Mouse (Mus musculus): ENCODE measurements at regions not wholly inside any gene's neighbourhood (a gene's known extent, or its start where the extent isn't known, plus 50 kb on each side); places are given as distances from the start of the nearest gene placed in this dataset.

DNA sequence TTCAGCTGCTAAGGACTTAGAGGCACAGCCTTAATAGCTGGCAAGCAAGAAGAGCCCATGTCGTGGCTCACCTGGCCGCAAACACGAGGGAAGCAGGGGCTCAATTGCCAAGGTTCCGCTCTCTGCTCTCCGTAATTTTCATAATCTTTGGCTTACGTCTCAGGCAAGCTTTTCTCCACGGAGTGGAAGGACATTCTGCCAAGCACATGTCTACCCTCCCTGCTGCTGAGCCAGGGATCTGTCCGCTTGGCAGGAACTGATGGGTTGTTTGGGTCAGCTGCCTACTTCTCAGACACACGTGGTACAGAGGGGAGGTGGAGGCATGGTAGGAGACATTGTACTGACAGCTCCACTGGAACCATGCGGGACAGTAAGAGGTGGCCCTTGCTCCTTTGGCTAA lies 61.7 kb upstream of the Zbtb40 start:
- TF ChIP-seq CTCF (IDR thresholded peaks at IDR 0.05; ENCODE audit: control insufficient read depth, insufficient read depth, insufficient read length) (no peak), MAX (IDR thresholded peaks at IDR 0.05) (no peak)
